Mouse (Mus musculus) midbrain, embryonic 16.5 days (tissue): ENCODE results near the gene Erich4. TPM values are rescaled to one million over a fixed set of nuclear protein-coding genes. Genes with fewer than 3 reads are reported as not detected.
"Not testable (repeated sequence)": the region's sequence is repeated elsewhere in the genome, so short reads cannot be mapped to it uniquely, and the experiment has no call there.

ENCODE experiments used
- ATAC-seq: fragments of 200-750 bp; cut with Nextera tagmentation; 2 replicates; pipeline ENCODE4 v1.8.0; 2017; ENCODE audit warnings: moderate TSS enrichment
- H3K27ac ChIP-seq: fragments of 300-500 bp; sonication (generic); 2 replicates; pipeline ENCODE4 v1.5.1; 2014; ENCODE audit warnings: mild to moderate bottlenecking, low read length, mixed read lengths
- H3K27me3 ChIP-seq: fragments of 300-500 bp; sonication (generic); 2 replicates; pipeline ENCODE4 v1.6.1; 2014; ENCODE audit warnings: low read depth, low read length, mixed read lengths; ENCODE audit not compliant: control insufficient read depth, insufficient read depth
- H3K36me3 ChIP-seq: fragments of 300-500 bp; sonication (generic); 2 replicates; pipeline ENCODE4 v1.6.1; 2014; ENCODE audit warnings: mild to moderate bottlenecking, low read length, moderate library complexity, mixed read lengths; ENCODE audit not compliant: control insufficient read depth, insufficient read depth
- H3K4me1 ChIP-seq: fragments of 300-500 bp; sonication (generic); 2 replicates; pipeline ENCODE4 v1.6.1; 2014; ENCODE audit warnings: mild to moderate bottlenecking, low read length, mixed read lengths; ENCODE audit not compliant: control insufficient read depth, insufficient read depth
- H3K4me2 ChIP-seq: fragments of 300-500 bp; sonication (generic); 2 replicates; pipeline ENCODE4 v1.6.1; 2014; ENCODE audit warnings: mild to moderate bottlenecking, low read length, mixed read lengths
- H3K4me3 ChIP-seq: fragments of 300-500 bp; sonication (generic); 2 replicates; pipeline ENCODE4 v1.5.1; 2014; ENCODE audit warnings: low read depth, mild to moderate bottlenecking, low read length, moderate library complexity, mixed read lengths
- H3K9ac ChIP-seq: fragments of 300-500 bp; sonication (generic); 2 replicates; pipeline ENCODE4 v1.6.1; 2014; ENCODE audit warnings: low read depth, low read length, mixed read lengths
- H3K9me3 ChIP-seq: fragments of 300-500 bp; sonication (generic); replicated peaks from 2 replicates; pipeline ENCODE4 v1.6.1; 2014; ENCODE audit warnings: mild to moderate bottlenecking, low read length, mixed read lengths; ENCODE audit not compliant: control insufficient read depth, poor library complexity, severe bottlenecking
- WGBS: fragments of 180-500 bp; shearing (Covaris S2); extraction: QIAGEN DNeasy Blood & Tissue Kit; methylation state at CpG from one replicate; pipeline ENCODE4 v1.1.7; 2014; 5-methylcytosine and 5-hydroxymethylcytosine counted together
- polyA plus RNA-seq: library from polyadenylated mRNA; unstranded; fragments of >200 nt; fragmentation: Nextera tagmentation; extraction: Ambion mirVana; gene quantifications from 2 replicates; pipeline ENCODE4 v1.2.1, GENCODE M21; 2015

Gene Erich4
- polyA plus RNA-seq, 1 experiment from 2014 or later = not detected

GRCm38 (mm10) chr7:25599663-25600062, 16.0 kb downstream of the Erich4 start:
- H3K27ac ChIP-seq = no peak overlapping the region
- no peaks in the 10 kb centered on the region for H3K36me3 ChIP-seq
- no peaks in the 10 kb centered on the region for H3K9me3 ChIP-seq
- no peak overlapping the region for H3K4me2 ChIP-seq
- no peak overlapping the region for H3K4me3 ChIP-seq
- peak; percentile 68 for ATAC-seq
- no peaks in the 10 kb centered on the region for H3K4me1 ChIP-seq
- H3K9ac ChIP-seq = no peak overlapping the region
- 12% methylated on average over 10 of the region's 10 CpGs for WGBS
- no peaks in the 10 kb centered on the region for H3K27me3 ChIP-seq

- H3K9ac ChIP-seq = no peak overlapping the region
- no peak for ATAC-seq
- no peaks in the 10 kb centered on the region for H3K4me1 ChIP-seq
- no peaks in the 10 kb centered on the region for H3K9me3 ChIP-seq
- no peaks in the 10 kb centered on the region for H3K27me3 ChIP-seq
- H3K36me3 ChIP-seq = no peaks in the 10 kb centered on the region
- 69% methylated on average over 3 of the region's 3 CpGs for WGBS
- no peak overlapping the region for H3K4me2 ChIP-seq
- no peak overlapping the region for H3K4me3 ChIP-seq
- H3K27ac ChIP-seq = no peak overlapping the region
Measured at GRCm38 (mm10) chr7:25593859-25594258, 21.8 kb downstream of the Erich4 start.

- H3K4me1 ChIP-seq = no peaks in the 10 kb centered on the region
- no peak overlapping the region for H3K4me2 ChIP-seq
- no peak overlapping the region for H3K9ac ChIP-seq
- no peak overlapping the region for H3K4me3 ChIP-seq
- ATAC-seq = no peak
- no peaks in the 10 kb centered on the region for H3K36me3 ChIP-seq
- no peaks in the 10 kb centered on the region for H3K9me3 ChIP-seq
- WGBS = 90% methylated on average over 2 of the region's 2 CpGs
- no peak overlapping the region for H3K27ac ChIP-seq
- no peaks in the 10 kb centered on the region for H3K27me3 ChIP-seq
Measured at GRCm38 (mm10) chr7:25591226-25591625, 24.5 kb downstream of the Erich4 start.

- H3K4me3 ChIP-seq = no peak overlapping the region
- no peak overlapping the region for H3K9ac ChIP-seq
- no peak overlapping the region for H3K4me2 ChIP-seq
- no peak for ATAC-seq
- WGBS = 77% methylated on average over 9 of the region's 9 CpGs
- no peak overlapping the region for H3K27ac ChIP-seq
- H3K36me3 ChIP-seq = no peaks in the 10 kb centered on the region
- no peaks in the 10 kb centered on the region for H3K9me3 ChIP-seq
- no peaks in the 10 kb centered on the region for H3K4me1 ChIP-seq
- no peaks in the 10 kb centered on the region for H3K27me3 ChIP-seq
Measured at GRCm38 (mm10) chr7:25585351-25586204, 30.1 kb downstream of the Erich4 start.

GRCm38 (mm10) chr7:25584651-25585050, 31.0 kb downstream of the Erich4 start:
- WGBS = 90% methylated on average over 5 of the region's 5 CpGs
- no peaks in the 10 kb centered on the region for H3K36me3 ChIP-seq
- no peak overlapping the region for H3K4me3 ChIP-seq
- no peaks in the 10 kb centered on the region for H3K27me3 ChIP-seq
- no peaks in the 10 kb centered on the region for H3K4me1 ChIP-seq
- ATAC-seq = no peak
- H3K27ac ChIP-seq = no peak overlapping the region
- no peaks in the 10 kb centered on the region for H3K9me3 ChIP-seq
- H3K4me2 ChIP-seq = no peak overlapping the region
- no peak overlapping the region for H3K9ac ChIP-seq

DNA sequence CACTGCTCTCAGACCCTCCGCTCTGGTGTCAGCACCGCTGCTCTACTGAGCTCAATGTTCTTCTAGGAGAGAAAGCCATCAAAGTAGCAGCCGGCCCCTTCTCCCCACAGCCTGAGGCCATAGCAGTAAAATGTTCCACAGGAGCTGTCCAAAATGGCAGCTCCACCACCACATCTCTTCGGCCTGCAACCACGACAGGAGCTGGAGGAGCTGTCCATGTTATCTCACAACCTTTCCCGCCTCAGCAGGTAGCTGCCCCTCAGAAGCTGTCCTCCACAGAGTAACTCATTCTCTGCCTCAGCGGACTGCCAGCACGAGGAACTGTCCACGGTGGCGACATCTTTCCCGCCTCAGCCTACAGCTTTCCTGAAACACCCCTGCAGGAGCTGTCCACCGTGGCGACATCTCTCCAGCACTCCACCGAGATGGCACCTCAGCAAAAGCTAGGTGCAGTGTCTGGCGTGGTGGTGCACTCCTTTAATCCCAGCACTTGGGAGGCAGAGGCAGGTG, 33.3 kb downstream of the Erich4 start:
- Histone ChIP-seq H3K9ac (no peak overlapping the region), H3K36me3 (no peaks in the 10 kb centered on the region), H3K27me3 (no peaks in the 10 kb centered on the region), H3K4me3 (no peak overlapping the region), H3K9me3 (no peaks in the 10 kb centered on the region), H3K4me1 (no peaks in the 10 kb centered on the region), H3K27ac (no peak overlapping the region), H3K4me2 (no peak overlapping the region)
- 94% methylated on average over 15 of the region's 15 CpGs for whole genome bisulfite sequencing
- ATAC-seq = no peak

- no peak overlapping the region for H3K9ac ChIP-seq
- no peak overlapping the region for H3K4me3 ChIP-seq
- no peak overlapping the region for H3K4me2 ChIP-seq
- ATAC-seq = no peak
- H3K36me3 ChIP-seq = no peaks in the 10 kb centered on the region
- H3K27ac ChIP-seq = no peak overlapping the region
- H3K4me1 ChIP-seq = 0 out of 2 replicates have a peak, but pooled peaks cover 2% of the 10 kb centered on the region
- 93% methylated on average over 10 of the region's 10 CpGs for WGBS
- H3K9me3 ChIP-seq = no peaks in the 10 kb centered on the region
- no peaks in the 10 kb centered on the region for H3K27me3 ChIP-seq
Measured at GRCm38 (mm10) chr7:25579441-25579840, 36.3 kb downstream of the Erich4 start.

- H3K27me3 ChIP-seq = not testable (repeated sequence)
Measured at GRCm38 (mm10) chr7:25576793-25577437, 38.8 kb downstream of the Erich4 start.

DNA sequence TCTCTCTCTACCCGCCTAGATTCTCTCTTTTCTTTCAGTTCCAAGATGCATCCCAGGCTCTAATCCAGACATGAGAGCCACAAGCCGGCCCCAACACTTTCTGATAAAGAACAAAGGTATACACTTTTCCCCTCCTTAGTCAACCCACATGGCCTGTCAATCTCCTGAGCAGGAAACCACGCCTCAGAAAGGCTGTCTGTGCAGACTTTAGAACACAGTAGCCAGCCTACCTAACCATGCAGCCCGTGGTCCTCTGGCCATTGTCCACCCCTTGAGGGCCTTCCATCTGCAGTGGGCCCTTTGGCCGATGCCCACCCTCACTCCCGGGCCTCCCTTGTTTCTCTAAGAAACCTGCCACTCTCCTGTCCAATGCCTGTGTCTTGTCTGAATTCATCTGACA, 39.4 kb downstream of the Erich4 start:
- H3K9ac ChIP-seq, H3K27me3 ChIP-seq, H3K9me3 ChIP-seq, H3K36me3 ChIP-seq, H3K4me1 ChIP-seq, H3K27ac ChIP-seq, H3K4me2 ChIP-seq, H3K4me3 ChIP-seq: not testable (repeated sequence)
- 39% methylated on average over 6 of the region's 6 CpGs for WGBS
- peak; percentile 42; the same call in 1 of the 2 replicates for ATAC-seq

More at GRCm38 (mm10) chr7:25576793-25577437, 38.8 kb downstream of the Erich4 start:
- not testable (repeated sequence) for H3K9ac ChIP-seq, H3K27ac ChIP-seq, ATAC-seq, H3K4me3 ChIP-seq, H3K4me1 ChIP-seq, H3K36me3 ChIP-seq, H3K9me3 ChIP-seq, H3K4me2 ChIP-seq
- 66% methylated on average over 12 of the region's 14 CpGs for WGBS
